Mouse (Mus musculus) urinary bladder, adult 18-20 months (tissue): ENCODE results near the gene Gskip.

Experiments used
- DNase-seq, 2 experiments: peaks; one replicate each; pipeline ENCODE4 v3.0.0; 2022; ENCODE audit warnings: low spot score in 2 of 2, mixed read lengths in 2 of 2

Gene Gskip

DNA sequence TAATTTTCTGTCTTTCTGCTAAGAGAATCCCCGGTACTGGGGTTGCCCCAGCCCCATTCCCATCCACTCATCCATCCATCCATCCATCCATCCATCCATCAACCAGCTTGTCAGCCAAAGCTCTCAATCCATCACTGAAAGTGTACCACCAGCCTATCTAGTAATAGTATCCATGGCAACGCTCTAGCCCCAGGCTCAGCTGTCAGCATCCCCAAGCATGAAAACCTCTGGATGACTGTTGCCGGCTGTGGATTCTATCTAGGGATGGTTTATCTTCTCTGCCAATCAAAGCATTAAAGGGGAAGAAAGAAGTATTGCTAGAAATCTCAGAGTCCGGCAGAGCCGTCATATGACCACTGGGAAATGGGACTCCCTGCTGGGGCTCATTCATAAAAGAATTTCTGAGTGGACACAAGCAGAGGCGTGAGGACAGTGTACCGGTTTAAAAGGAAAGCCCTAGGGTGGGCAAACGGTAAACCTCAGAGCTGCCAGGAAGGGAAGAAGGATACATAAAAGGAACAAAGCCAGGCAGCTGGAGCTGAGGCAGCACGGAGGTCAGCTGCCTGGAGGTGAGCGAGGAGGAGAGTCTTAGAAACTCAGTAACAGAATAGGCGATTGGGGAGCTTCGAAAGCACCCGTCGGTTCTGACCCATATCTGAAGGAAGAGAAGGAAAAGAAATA is 37.0 kb downstream of the Gskip start:
- DNase-seq = no peak

DNA sequence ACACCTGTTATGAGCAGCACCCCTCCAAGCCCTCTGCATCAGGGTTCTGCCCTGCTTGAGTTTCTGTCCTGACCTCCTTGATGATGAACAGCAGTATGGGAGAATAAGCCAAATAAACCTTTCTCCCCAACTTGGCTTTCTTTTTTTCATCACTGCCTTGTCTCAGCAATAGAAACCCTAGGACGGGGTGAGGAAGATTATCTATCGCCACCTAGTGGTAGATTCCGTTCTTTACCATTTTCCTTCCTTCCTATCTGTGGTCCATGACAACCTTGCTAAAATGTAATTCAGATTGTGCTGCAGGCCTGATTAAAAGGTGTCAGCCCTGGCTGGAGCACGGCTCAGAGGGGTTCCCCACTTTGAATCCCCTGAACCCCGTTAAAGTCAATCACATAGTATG is 38.0 kb downstream of the Gskip start:
- peak in 1 of 2 experiments; percentile 14 for DNase-seq

DNA sequence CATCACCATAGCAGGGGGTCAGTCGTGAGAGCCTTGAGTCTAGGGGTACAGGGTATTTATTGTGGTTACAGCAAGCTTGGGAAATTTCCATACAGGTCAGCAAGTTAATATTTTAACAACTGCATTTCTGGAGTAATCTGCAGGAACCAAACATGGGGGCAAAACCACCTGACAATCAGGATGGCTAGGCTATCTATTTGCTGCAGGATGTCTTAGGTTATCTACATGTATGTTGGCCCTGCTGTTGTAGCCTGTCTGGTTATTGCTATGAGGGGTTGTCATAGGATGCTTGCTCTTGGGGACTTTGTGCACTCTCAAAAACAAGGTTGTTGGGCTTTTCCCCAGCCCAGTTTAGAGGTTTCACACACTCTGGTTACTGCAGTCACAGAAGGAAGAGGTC is 40.0 kb downstream of the Gskip start:
- no peak for DNase-seq

DNA sequence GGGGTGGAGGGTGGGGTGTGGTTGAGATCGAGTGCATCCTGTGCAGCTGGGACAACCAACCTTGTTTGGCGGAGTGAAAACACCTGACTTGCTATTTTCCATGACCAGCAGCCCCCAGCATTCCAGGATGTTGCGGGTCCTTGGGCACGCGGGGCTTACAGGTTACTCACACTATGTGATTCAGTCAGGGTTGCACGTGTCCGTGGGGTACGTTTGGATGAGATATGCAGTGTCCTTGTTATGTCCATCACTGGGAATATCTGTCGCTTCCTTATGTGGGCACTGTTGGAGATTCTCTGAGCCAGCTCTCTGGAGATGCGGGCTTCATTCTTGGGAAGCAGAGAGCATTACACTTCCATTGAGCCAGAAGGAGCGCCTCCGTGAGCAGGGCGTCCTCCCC is 41.1 kb downstream of the Gskip start:
- no peak for DNase-seq

DNA sequence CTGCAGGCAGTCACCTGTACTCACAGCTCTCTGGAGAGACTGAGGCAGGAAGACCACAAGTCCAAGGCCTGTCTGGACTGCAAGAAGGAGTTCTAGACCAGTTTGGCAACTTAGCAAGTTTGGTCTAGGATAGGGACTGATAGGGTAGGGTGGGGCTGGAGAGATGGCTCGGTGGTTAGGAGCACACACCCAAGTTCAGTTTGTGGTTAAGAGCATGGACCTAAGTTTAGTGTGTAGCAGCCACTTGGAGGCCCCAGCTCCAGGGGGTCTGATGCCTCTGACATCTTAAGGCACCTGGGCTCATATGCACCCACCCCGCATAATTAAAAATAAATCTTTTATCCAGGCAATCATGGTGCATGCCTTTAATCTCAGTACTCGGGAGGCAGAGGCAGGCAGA is 42.6 kb downstream of the Gskip start:
- DNase-seq = no peak

DNA sequence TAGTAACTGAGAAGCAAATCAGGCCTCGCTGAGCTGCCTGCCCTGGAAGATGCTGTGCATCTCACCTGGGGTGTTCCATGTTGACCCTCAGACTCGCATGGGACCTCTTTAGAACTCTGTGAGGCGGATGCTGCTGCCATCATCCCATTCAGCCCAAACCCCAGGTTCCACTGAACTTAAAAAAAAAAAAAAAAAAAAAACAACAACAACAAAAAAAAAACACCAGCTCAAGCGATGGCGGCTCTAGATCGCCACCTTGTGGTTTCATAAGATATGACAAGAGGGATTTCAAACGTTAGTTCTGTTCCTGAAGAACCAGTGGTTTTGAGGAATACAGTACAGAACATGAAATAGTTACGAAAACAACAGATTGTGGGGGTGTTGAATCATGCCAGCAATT is 43.3 kb downstream of the Gskip start:
- no peak for DNase-seq

DNA sequence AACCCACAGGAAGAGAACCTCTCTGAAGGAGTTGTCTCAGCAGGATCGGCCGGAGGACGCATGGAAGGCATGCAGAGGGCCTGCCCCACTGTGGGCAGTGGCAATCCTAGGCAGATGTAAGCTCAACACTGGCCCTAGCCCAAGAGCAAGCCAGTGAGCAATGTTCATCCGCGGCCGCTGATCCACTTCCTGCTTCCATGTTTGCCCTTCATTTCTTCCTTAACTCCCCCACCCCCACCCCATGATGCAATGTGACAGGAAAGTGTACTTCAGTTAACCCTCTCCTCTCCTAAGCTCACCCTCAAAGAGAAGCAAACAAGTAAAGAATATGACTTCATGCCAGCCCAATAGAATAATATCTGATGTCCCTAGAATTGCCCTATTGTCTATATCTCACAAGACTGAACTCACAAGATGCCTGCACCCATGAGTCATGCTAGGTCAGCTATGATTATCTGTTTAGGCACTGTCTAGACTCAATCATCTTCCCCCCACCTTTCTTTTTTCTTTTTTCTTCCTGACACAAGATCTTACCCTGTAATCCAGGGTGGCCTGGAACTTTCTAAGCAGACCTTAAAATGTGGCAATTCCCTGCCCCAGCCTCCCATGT is 46.3 kb downstream of the Gskip start:
- DNase-seq = no peak

DNA sequence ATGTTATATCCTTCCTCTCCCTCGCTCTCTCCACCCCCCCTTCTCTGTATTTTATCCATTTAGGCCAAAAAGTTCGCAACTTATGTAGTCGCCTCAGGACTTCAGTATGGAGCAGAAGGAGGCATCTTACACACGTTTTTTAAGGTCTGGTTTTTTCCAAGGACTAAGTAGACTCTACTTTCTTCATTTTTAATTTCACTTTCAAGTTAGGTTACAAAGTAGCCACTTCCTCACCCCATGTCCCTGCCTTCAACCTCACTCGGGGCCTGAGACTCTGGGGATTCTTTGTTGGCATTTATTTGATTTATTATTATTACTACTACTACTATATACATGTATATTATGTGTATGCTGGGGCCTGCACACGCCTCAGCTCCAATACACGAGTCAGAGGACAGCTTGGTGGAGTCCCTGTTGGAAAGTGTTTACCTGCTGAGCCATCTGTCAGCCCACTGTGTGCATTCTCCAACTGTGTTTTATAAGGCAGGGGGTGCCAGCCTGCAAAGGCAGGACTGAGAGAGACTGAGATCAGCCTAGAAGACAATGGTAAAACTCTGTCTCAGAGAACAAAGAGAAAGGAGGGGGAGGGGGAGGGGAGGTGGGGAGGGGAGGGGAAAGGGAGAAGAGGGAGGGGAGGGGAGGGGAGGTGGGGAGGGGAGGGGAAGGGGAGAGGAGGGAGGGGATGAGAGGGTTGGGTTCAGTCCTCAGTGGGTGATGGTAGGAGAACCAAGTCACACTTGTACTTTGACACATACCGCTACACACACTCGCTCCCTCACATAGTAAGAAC is 48.9 kb downstream of the Gskip start:
- DNase-seq = no peak

DNA sequence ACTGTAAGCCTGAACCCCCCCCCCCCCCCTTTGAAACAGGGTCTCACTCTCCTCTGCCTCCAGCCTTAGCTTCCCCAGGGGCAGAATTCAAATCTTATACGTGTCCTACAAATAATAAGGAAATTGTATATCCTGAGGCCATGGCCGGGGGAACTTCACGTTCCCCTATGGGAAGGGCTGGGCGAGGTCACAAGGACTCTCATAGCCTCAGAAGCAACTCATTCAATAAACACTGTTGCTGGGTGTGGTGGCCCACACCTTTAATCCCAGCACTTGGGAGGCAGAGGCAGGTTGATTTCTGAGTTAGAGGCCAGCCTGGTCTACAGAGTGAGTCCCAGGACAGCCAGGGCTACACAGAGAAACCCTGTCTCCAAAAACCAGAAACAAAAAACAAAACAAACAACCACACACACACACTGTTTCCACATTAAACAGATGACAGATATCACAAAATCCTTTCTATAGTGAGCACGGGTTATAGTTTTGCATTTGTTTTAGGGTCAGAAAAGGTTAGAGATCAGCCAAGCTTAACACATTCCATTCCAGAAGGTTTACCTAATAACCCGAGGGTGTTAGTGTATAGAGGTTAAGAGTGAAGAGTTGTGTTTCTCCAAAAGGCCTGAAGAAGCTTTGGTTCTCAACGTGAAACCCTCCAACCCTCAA is 50.7 kb downstream of the Gskip start:
- no peak for DNase-seq

DNA sequence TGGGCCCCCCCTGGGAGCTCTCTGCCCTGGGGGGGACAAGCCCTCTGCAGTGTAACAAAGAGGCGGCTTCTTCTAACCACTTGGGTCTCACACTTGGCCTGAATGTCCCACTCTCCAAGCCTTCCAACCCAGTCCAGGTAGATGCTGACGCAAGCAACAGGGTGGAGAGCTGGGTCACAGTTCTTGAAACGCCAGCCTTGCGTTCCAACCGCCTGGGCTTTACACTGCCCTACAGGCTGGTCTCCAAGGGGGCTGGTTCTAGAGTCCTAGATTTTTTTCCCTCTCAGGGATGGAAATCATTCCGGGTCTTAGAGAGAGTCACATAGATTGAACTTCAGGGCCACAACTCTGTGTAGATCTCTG is 51.2 kb downstream of the Gskip start:
- no peak for DNase-seq

DNA sequence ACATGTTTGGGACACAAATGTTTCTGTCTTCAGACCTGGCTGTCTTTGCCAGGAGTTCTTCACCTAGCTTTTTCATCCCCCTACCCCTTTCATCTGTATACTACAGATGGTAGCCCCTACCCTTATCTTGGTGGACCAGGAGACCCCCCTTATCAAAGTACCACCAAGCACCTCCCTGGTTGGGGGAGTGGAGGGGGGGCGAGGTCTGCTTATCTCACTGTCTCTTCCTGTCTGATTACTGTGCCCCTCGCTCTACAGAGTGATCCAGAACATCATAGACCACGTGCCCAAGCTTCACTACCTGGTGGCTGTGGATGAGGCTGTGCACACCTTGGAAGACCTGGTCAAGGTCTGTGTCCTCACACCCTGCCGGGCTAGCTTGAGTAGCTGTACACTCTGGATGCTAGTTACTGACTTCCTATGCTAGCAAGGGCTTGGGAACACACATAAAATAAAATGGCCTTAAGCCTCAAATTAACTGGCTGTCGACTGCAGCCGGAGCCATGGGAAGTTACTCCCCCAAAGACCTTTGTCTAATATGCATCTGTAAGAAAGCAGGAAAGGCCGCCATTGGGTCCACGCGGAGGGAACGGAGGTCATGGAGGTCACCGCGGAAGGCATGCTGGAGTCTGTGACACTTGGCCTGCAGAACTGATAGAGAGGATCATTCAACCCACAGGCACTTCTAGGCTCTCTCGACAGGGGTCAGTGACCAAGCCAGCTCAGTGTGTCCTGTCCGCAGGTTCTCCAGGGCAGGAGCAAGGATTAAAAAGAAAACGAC is 53.9 kb downstream of the Gskip start:
- no peak for DNase-seq

DNA sequence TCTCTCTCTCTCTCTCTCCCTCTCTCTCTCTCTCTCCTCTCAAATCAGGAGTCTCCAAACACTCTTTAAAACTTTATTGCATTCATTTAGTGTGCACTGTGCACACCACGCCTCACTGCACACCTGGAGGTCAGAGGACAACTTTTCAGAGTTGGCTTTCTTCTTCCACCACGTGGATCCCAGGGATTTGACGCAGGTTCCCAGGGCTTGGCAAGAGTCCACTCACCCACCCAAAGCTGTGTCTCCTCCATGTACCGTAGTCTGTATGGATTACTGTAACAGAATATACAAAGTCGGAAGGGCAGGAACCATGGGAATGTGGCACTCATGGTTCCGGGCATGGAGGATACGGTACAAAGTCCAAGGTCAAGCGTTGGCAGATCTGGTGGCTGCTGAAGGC is 55.0 kb downstream of the Gskip start:
- no peak for DNase-seq

DNA sequence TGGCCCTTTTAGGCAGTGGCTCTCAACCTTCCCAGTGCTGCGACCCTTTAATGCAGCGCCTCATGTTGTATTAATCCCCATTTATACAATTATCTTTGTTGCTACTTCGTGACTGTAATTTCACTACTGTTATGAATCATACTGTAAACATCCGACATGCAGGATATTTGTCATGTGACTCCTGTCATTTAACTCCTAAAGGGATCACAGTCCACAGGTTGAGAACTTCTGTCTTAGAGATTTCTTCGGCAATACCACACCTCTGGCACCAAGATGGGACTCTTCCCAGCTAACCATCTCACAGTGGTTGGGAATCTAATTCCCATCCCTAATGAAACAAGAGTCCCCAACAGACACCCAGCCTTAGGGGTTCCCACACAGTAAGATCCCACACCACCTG is 63.5 kb downstream of the Gskip start:
- no peak for DNase-seq
